Mouse (Mus musculus): ENCODE data around the gene Ccdc171.

DNA sequence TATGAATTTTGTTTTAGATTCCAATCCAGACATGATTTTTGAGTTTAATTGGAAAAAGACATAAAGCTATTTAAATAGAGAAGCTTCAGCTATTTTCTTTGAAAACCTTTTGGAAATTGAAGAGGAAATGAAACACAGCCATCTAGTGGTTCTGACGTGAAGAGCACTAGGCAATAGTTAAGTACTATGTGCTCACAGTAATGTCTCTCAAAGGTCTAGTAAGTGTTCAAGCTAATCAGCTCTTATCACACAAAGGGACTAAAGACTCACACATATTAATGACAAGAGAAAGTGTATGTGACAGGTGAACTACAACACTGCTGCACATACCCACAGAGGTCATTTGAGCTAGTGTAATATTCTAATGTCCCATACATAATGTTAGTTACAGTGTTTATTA, 54.8 kb downstream of the Ccdc171 start:
- TF ChIP-seq CTCF (IDR thresholded peaks at IDR 0.05; ENCODE audit: low read depth, low read length) (no peak), GATA1 (IDR thresholded peaks at IDR 0.05; ENCODE audit: borderline replicate concordance, low read length) (no peak), GATA2 (IDR thresholded peaks at IDR 0.05; ENCODE audit: borderline replicate concordance, low read depth, low read length) (no peak), POLR2AphosphoS5 (IDR thresholded peaks at IDR 0.05; ENCODE audit: insufficient replicate concordance, low read depth, low read length) (no peak), TAL1 (conservative IDR thresholded peaks at IDR 0.05; ENCODE audit: low read depth, low read length) (no peak)

All from G1E (cell line).